8 mouse cellular contexts compared by ENCODE assay signal in genomic region chr5:67222440-67223390, GRCm38 (mm10). TPM values are rescaled to one million over a fixed set of nuclear protein-coding genes. Genes with fewer than 3 reads are reported as not detected.
DNase-seq lines count a peak whose midpoint lies in the region; ATAC-seq lines count a peak whose summit lies in the region.

No protein-coding gene starts in this region.

- ATAC-seq in forebrain, embryonic 15.5 days (replicated peaks): peak; percentile 41
- no peak for ATAC-seq in stomach, embryonic 15.5 days (ENCODE audit: insufficient read depth, low FRiP score, low read depth)

- peaks cover 12% of the 10 kb centered on the region for H3K4me1 ChIP-seq in forebrain, embryonic 15.5 days
- H3K4me1 ChIP-seq in stomach, embryonic 15.5 days: no peaks in the 10 kb centered on the region

- peaks cover 92% of the 10 kb centered on the region for H3K27me3 ChIP-seq in forebrain, embryonic 15.5 days
- H3K27me3 ChIP-seq in stomach, embryonic 15.5 days (replicated peaks): peaks cover 90% of the 10 kb centered on the region

- H3K27ac ChIP-seq in forebrain, embryonic 15.5 days (replicated peaks): no peak overlapping the region
- H3K27ac ChIP-seq in stomach, embryonic 15.5 days: no peak overlapping the region; the same call in 1 of the 2 replicates

- peak overlapping the region; percentile 31 for H3K4me3 ChIP-seq in forebrain, embryonic 15.5 days
- H3K4me3 ChIP-seq in stomach, embryonic 15.5 days (replicated peaks): peak overlapping the region; percentile 12

- no peaks in the 10 kb centered on the region for H3K9me3 ChIP-seq in forebrain, embryonic 15.5 days
- H3K9me3 ChIP-seq in stomach, embryonic 15.5 days: no peaks in the 10 kb centered on the region

- WGBS in forebrain, embryonic 15.5 days: 3% methylated on average over 44 of the region's 44 CpGs
- WGBS in stomach, embryonic 15.5 days: 2% methylated on average over 44 of the region's 44 CpGs

- DNase-seq in right cerebral cortex, postnatal 25 days: peak; percentile 21
- no peak for DNase-seq in right cerebral cortex, postnatal 10 days (ENCODE audit: low spot score in 2 of 2)
- peak; percentile 16 to 53 for DNase-seq in kidney, postnatal 36 days
- no peak for DNase-seq in urinary bladder, postnatal 4 days (ENCODE audit: low spot score in 2 of 2)
- DNase-seq in cerebellum, adult 9-10 months: no peak
- DNase-seq in testis, postnatal 14 days (ENCODE audit: low spot score): no peak

- no peaks in the 10 kb centered on the region for H3K36me3 ChIP-seq in forebrain, embryonic 15.5 days
- H3K36me3 ChIP-seq in stomach, embryonic 15.5 days: no peaks in the 10 kb centered on the region

- H3K4me2 ChIP-seq in forebrain, embryonic 15.5 days (replicated peaks): peak overlapping the region; percentile 49
- H3K4me2 ChIP-seq in stomach, embryonic 15.5 days: peak overlapping the region; percentile 48

- H3K9ac ChIP-seq in forebrain, embryonic 15.5 days (replicated peaks): no peak overlapping the region
- H3K9ac ChIP-seq in stomach, embryonic 15.5 days: no peak overlapping the region

RNA-seq across cellular contexts. Expression of gene Tmem33, which starts 37.6 kb away (rescaled TPM):
- 75.8 and 80.5 TPM in 2 replicates for polyA plus RNA-seq in forebrain, embryonic 15.5 days (2015; fragmentation: Nextera tagmentation; extraction: Ambion mirVana)
- polyA plus RNA-seq in stomach, embryonic 15.5 days (2015; fragmentation: Nextera tagmentation; extraction: Ambion mirVana): 91.6 and 98.1 TPM in 2 replicates

Comparison
In these comparisons a context has a peak if more than half of its experiments do, and no peak if none do; other contexts are left out.
1. DNase-seq: peak in right cerebral cortex, postnatal 25 days (single experiment) and kidney, postnatal 36 days (2 of 2); none in right cerebral cortex, postnatal 10 days (0 of 2), urinary bladder, postnatal 4 days (0 of 2), cerebellum, adult 9-10 months (single experiment) and testis, postnatal 14 days (single experiment).